Mouse (Mus musculus) lung, embryonic 14.5 days (tissue): ENCODE measurements around the gene Cux1. TPM values are rescaled to one million over a fixed set of nuclear protein-coding genes. Genes with fewer than 3 reads are reported as not detected.

Experiments used
- ATAC-seq: fragments of 200-750 bp; cut with Nextera tagmentation; 2 replicates; pipeline ENCODE4 v1.8.0; 2017; ENCODE audit warnings: mild to moderate bottlenecking, moderate TSS enrichment, moderate library complexity; ENCODE audit not compliant: insufficient read depth
- DNase-seq: peaks from one replicate; pipeline ENCODE4 v3.0.0-alpha.2; 2015
- H3K27ac ChIP-seq: fragments of 300-500 bp; sonication (generic); 2 replicates; pipeline ENCODE4 v1.5.1; 2014; ENCODE audit warnings: low read depth, mild to moderate bottlenecking, moderate library complexity
- H3K27me3 ChIP-seq: fragments of 300-500 bp; sonication (generic); 2 replicates; pipeline ENCODE4 v1.6.1; 2014; ENCODE audit warnings: low read length, control low read depth; ENCODE audit not compliant: insufficient read depth
- H3K36me3 ChIP-seq: fragments of 300-500 bp; sonication (generic); 2 replicates; pipeline ENCODE4 v1.6.1; 2014; ENCODE audit warnings: control low read depth; ENCODE audit not compliant: insufficient read depth
- H3K4me1 ChIP-seq: fragments of 300-500 bp; sonication (generic); 2 replicates; pipeline ENCODE4 v1.6.1; 2014; ENCODE audit warnings: antibody characterized with exemption, control low read depth; ENCODE audit not compliant: insufficient read depth
- H3K4me2 ChIP-seq: fragments of 300-500 bp; sonication (generic); 2 replicates; pipeline ENCODE4 v1.6.1; 2014; ENCODE audit warnings: mild to moderate bottlenecking
- H3K4me3 ChIP-seq: fragments of 300-500 bp; sonication (generic); 2 replicates; pipeline ENCODE4 v1.5.1; 2014; ENCODE audit warnings: low read depth, low read length
- H3K9ac ChIP-seq: fragments of 300-500 bp; sonication (generic); 2 replicates; pipeline ENCODE4 v1.6.1; 2014
- H3K9me3 ChIP-seq: fragments of 300-500 bp; sonication (generic); 2 replicates; pipeline ENCODE4 v1.6.1; 2016; ENCODE audit warnings: low read depth, low read length, control low read depth
- CTCF ChIP-seq: IDR thresholded peaks from 2 replicates; pipeline ENCODE4 v1.5.1; 2016; ENCODE audit warnings: antibody characterized with exemption, low read depth
- WGBS: fragments of 180-500 bp; shearing (Covaris S2); extraction: QIAGEN DNeasy Blood & Tissue Kit; methylation state at CpG from one replicate; pipeline ENCODE4 v1.1.7; 2014; 5-methylcytosine and 5-hydroxymethylcytosine counted together
- polyA plus RNA-seq: library from polyadenylated mRNA; unstranded; fragments of >200 nt; fragmentation: Nextera tagmentation; extraction: Ambion mirVana; gene quantifications from 2 replicates; pipeline ENCODE4 v1.2.1, GENCODE M21; 2014

Gene Cux1
- polyA plus RNA-seq, 1 experiment from 2014 or later = 104 TPM

GRCm38 (mm10) chr5:136551571-136551970 lies 15.7 kb downstream of the Cux1 start:
- H3K4me1 ChIP-seq = peaks cover 12% of the 10 kb centered on the region
- TF ChIP-seq CTCF = no peak
- no peaks in the 10 kb centered on the region for H3K9me3 ChIP-seq
- 44% methylated on average over 6 of the region's 6 CpGs for WGBS
- no peaks in the 10 kb centered on the region for H3K27me3 ChIP-seq
- ATAC-seq = no peak
- DNase-seq = no peak
- peaks cover 1% of the 10 kb centered on the region; the same call in 1 of the 2 replicates for H3K36me3 ChIP-seq
- no peak overlapping the region for H3K9ac ChIP-seq
- H3K27ac ChIP-seq = no peak overlapping the region; the same call in 1 of the 2 replicates
- no peak overlapping the region for H3K4me3 ChIP-seq
- no peak overlapping the region for H3K4me2 ChIP-seq

- DNase-seq (no peak), ATAC-seq (no peak)
- WGBS = 19% methylated on average over 2 of the region's 2 CpGs
- H3K9me3 ChIP-seq = no peaks in the 10 kb centered on the region
- H3K36me3 ChIP-seq = no peaks in the 10 kb centered on the region
- no peak overlapping the region for H3K4me2 ChIP-seq
- no peak for TF ChIP-seq CTCF
- H3K27ac ChIP-seq = no peak overlapping the region
- H3K4me3 ChIP-seq = no peak overlapping the region
- H3K9ac ChIP-seq = no peak overlapping the region
- H3K4me1 ChIP-seq = peaks cover 4% of the 10 kb centered on the region
- no peaks in the 10 kb centered on the region for H3K27me3 ChIP-seq
These were observed 16.6 kb downstream of the Cux1 start for GRCm38 (mm10) chr5:136550726-136551125.

GRCm38 (mm10) chr5:136548776-136549175 lies 18.5 kb downstream of the Cux1 start:
- DNase-seq (no peak), ATAC-seq (no peak)
- no peaks in the 10 kb centered on the region for H3K9me3 ChIP-seq
- H3K36me3 ChIP-seq = no peaks in the 10 kb centered on the region
- WGBS = 79% methylated on average over 2 of the region's 2 CpGs
- no peak for TF ChIP-seq CTCF
- H3K9ac ChIP-seq = no peak overlapping the region
- H3K4me2 ChIP-seq = no peak overlapping the region
- no peaks in the 10 kb centered on the region; the same call in 1 of the 2 replicates for H3K4me1 ChIP-seq
- H3K27me3 ChIP-seq = no peaks in the 10 kb centered on the region
- H3K4me3 ChIP-seq = no peak overlapping the region
- H3K27ac ChIP-seq = no peak overlapping the region

GRCm38 (mm10) chr5:136545061-136545460 lies 22.2 kb downstream of the Cux1 start:
- 82% methylated on average over 4 of the region's 4 CpGs for WGBS

GRCm38 (mm10) chr5:136543171-136543570 lies 24.1 kb downstream of the Cux1 start:
- DNase-seq = no peak
- Histone ChIP-seq H3K9me3 (no peaks in the 10 kb centered on the region), H3K4me1 (no peaks in the 10 kb centered on the region), H3K27ac (no peak overlapping the region), H3K36me3 (no peaks in the 10 kb centered on the region), H3K27me3 (no peaks in the 10 kb centered on the region), H3K9ac (no peak overlapping the region), H3K4me2 (no peak overlapping the region), H3K4me3 (no peak overlapping the region)
- no peak for ATAC-seq
- TF ChIP-seq CTCF = no peak

More at GRCm38 (mm10) chr5:136545061-136545460, 22.2 kb downstream of the Cux1 start:
- Histone ChIP-seq H3K9ac (no peak overlapping the region), H3K4me2 (no peak overlapping the region), H3K4me1 (no peaks in the 10 kb centered on the region; the same call in 1 of the 2 replicates), H3K9me3 (no peaks in the 10 kb centered on the region), H3K4me3 (no peak overlapping the region), H3K27ac (no peak overlapping the region), H3K36me3 (no peaks in the 10 kb centered on the region), H3K27me3 (no peaks in the 10 kb centered on the region)
- DNase-seq (no peak), ATAC-seq (no peak)
- TF ChIP-seq CTCF = no peak

- no peaks in the 10 kb centered on the region for H3K4me1 ChIP-seq
- no peak overlapping the region; the same call in 1 of the 2 replicates for H3K27ac ChIP-seq
- DNase-seq (peak; percentile 68), ATAC-seq (no peak)
- H3K4me3 ChIP-seq = no peak overlapping the region
- TF ChIP-seq CTCF = no peak
- no peaks in the 10 kb centered on the region for H3K36me3 ChIP-seq
- H3K9me3 ChIP-seq = no peaks in the 10 kb centered on the region
- no peak overlapping the region for H3K4me2 ChIP-seq
- no peaks in the 10 kb centered on the region for H3K27me3 ChIP-seq
- no peak overlapping the region for H3K9ac ChIP-seq
These were observed 26.3 kb downstream of the Cux1 start for GRCm38 (mm10) chr5:136540952-136541351.

- no peak overlapping the region for H3K4me2 ChIP-seq
- no peaks in the 10 kb centered on the region for H3K4me1 ChIP-seq
- H3K27ac ChIP-seq = no peak overlapping the region; the same call in 1 of the 2 replicates
- no peaks in the 10 kb centered on the region for H3K27me3 ChIP-seq
- no peak for TF ChIP-seq CTCF
- DNase-seq (no peak), ATAC-seq (no peak)
- no peak overlapping the region for H3K9ac ChIP-seq
- no peaks in the 10 kb centered on the region for H3K9me3 ChIP-seq
- H3K36me3 ChIP-seq = no peaks in the 10 kb centered on the region
- 71% methylated on average over 5 of the region's 5 CpGs for WGBS
- H3K4me3 ChIP-seq = no peak overlapping the region
These were observed 27.0 kb downstream of the Cux1 start for GRCm38 (mm10) chr5:136540055-136540838.
